Mouse (Mus musculus) colon, adult 2 months (tissue): ENCODE data around the gene Def8. TPM values are rescaled to one million over a fixed set of nuclear protein-coding genes. Genes with fewer than 3 reads are reported as not detected.

Experiments used
- polyA plus RNA-seq: library from polyadenylated mRNA; depleted of rRNA; stranded (reverse); fragments of >200 nt; gene quantifications from 2 replicates; pipeline ENCODE4 v1.2.3, GENCODE M21; 2012; rRNA removed

The Def8 gene
- 19.7 and 20.4 TPM in 2 replicates for polyA plus RNA-seq

DNA sequence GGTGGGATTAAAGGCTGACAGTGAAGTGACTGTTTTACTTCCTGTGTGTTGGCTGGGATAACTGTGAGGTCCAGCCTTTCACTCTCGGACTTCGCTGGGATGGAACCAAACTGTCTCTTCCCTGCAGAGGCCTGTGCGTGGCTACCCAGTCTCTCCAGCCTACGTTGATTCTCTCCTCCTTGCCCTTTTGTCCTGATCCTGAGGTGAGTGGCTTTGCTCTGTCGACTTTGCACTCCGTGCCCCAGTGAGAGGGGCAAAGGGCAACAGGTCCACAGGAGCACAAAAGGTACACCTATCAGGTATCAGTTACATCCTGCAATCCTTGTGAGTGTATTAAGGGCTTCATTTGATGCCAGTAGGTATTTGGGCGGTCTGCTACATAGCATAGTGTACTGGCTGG is at the start of gene Def8:
Def8 (plus strand) TSS at position 87 of the 400 bp plus-strand sequence.

DNA sequence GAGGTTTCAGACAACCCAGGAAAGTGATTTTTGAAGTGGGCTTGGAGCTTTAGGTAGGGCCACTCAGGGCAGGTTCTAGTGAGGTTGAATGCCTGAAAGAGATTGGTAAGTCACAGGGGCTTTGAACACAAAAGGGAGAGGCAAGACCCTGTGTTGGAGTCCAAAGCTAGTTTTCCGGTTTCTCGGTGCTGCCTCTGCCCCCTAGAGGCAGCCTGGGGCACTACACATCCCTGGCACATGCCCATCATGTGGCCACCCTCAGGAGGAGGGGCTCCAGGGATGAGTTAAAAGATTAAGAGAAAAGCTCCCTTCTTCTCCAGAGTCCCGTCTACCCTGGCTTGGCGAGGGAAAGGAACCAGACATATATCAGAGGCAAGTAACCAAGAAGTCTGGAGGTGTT is 16.5 kb upstream of the Def8 start, which contains the start of gene Mc1r:
Mc1r (plus strand) TSS at position 322 of the 400 bp plus-strand sequence.

DNA sequence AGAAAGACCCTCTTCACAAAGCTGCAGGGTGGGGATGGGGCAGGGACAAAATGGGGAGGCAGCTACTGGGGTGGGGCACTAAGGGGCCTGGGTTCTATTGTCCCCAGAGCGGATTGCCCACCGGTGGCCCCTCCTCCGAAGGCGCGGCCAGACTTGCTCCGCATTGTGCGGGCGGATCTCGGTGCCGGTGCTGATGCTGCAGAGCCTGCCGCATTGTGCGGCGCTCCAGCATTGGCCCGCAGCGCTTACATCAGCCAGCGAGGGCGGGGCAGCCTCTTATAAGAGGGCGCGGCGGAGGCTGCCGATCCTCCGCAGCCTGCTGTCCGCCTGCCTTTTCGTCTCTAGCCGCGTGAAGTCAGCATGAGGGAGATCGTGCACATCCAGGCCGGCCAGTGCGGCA is 12.1 kb upstream of the Def8 start, which contains the start of gene Tubb3:
Tubb3 (plus strand) TSS at position 179 of the 400 bp plus-strand sequence.

DNA sequence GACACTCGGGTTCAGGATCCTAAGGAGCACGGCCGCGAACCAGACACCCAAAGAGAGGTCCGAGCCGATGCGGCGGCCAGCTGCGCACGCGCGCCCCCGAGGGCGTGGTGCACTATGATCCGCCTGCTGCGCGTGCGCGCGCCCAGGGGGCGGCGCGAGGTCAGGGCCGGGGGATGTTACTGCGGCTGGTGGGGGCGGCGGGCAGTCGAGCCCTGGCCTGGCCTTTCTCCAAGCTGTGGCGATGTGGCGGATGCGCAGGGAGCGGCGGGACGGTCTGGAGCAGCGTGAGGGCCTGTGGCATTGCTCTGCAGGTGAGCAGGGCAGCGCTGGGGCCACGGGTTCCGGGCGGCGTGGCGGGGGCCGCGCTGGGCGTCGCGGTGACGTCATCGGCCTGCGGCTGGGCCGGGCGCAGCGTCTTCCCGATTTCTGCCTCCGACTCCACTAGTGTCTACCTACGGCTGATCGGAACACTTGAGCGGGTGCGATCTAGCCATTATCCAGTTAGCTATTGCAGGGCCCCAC is 54.5 kb downstream of the Def8 start, which contains the start of gene Afg3l1:
Afg3l1 (plus strand) TSS at position 167 of the 522 bp plus-strand sequence.

Other genes starting within 250 kb of the Def8 start
- gene Dpep1, start 237.3 kb upstream of the Def8 start, polyA plus RNA-seq: 437 and 476 TPM in 2 replicates
- gene Chmp1a, start 210.8 kb upstream of the Def8 start, polyA plus RNA-seq: 195 and 216 TPM in 2 replicates
- 0.26 and 0.49 TPM in 2 replicates for gene Spata33, start 210.7 kb upstream of the Def8 start, polyA plus RNA-seq
- 48.9 and 49.5 TPM in 2 replicates for gene Cdk10, start 198.7 kb upstream of the Def8 start, polyA plus RNA-seq
- gene Spata2l, start 187.3 kb upstream of the Def8 start, polyA plus RNA-seq: 19.5 and 20.9 TPM in 2 replicates
- gene Zfp276, start 169.3 kb upstream of the Def8 start, polyA plus RNA-seq: 39.4 and 42.7 TPM in 2 replicates
- 91.9 and 134 TPM in 2 replicates for gene Vps9d1, start 169.2 kb upstream of the Def8 start, polyA plus RNA-seq
- gene Fanca, start 105.0 kb upstream of the Def8 start, polyA plus RNA-seq: 17.9 and 19.3 TPM in 2 replicates
- 63.4 and 66.8 TPM in 2 replicates for gene Spire2, start 90.8 kb upstream of the Def8 start, polyA plus RNA-seq
- gene Tcf25, start 49.8 kb upstream of the Def8 start, polyA plus RNA-seq: 141 and 159 TPM in 2 replicates
- 0.02 and 0.03 TPM in 2 replicates for gene Mc1r, start 16.4 kb upstream of the Def8 start, polyA plus RNA-seq
- gene Tubb3, start 12.1 kb upstream of the Def8 start, polyA plus RNA-seq: 24.2 and 25.0 TPM in 2 replicates
- gene Afg3l1, start 54.4 kb downstream of the Def8 start, polyA plus RNA-seq: 16.1 and 19.0 TPM in 2 replicates
- gene Dbndd1, start 91.9 kb downstream of the Def8 start, polyA plus RNA-seq: 0.27 and 0.61 TPM in 2 replicates
- 4.0 and 4.7 TPM in 2 replicates for gene Gas8, start 95.3 kb downstream of the Def8 start, polyA plus RNA-seq
- 16.2 and 17.3 TPM in 2 replicates for gene Rhou, start 230.4 kb downstream of the Def8 start, polyA plus RNA-seq